Mouse (Mus musculus) MN1 (cell line): ENCODE measurements at regions not wholly inside any gene's neighbourhood (a gene's known extent, or its start where the extent isn't known, plus 50 kb on each side); places are given as distances from the start of the nearest gene placed in this dataset.

Source experiments
- DNase-seq: peaks from one replicate; pipeline ENCODE4 v3.0.0-alpha.2; 2016; ENCODE audit warnings: low spot score

DNA sequence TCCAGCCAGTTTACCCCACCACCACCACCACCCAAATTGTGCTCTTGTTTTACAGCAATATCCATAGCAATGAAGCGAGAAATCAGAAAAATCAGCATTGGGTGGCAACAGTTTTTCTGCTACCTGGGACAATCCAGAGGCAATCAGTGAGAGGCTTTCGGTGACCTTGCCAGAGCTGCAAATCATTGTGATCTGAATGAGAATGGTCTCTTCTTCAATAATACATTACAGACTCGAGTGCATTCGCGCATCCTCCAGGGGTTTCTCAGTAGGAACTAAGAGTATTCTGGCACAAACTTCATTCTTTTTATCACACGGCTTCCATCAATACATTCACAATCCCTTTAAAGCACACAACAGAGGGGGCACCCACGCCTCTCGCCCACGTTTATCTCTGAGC, 91.2 kb downstream of the Srek1 start:
- DNase-seq = no peak

GRCm38 (mm10) chr13:103680740-103681139, 93.7 kb downstream of the Srek1 start:
- no peak for DNase-seq

DNA sequence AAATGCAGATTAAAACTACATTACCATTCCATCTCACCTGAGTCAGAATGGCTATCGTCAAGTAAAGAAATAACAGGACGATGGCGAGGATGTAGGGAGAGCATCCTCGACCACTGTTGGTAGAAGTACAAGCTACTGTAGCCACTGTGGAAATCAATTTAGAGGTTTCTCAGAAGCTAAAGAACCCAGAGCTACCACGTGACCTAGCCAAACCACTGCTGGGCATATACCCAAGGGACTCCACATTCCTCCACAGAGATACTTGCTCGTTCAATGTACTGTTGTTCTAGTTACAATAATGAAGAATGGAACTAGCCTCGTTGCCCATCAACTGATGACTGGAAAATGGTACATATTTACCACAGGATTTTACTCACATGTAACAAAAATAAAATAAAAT, 94.4 kb downstream of the Srek1 start:
- DNase-seq = no peak

GRCm38 (mm10) chr13:103676831-103677230, 97.6 kb downstream of the Srek1 start:
- no peak for DNase-seq

- DNase-seq = no peak
Measured at GRCm38 (mm10) chr13:103676221-103676620, 98.2 kb downstream of the Srek1 start.

- no peak for DNase-seq
Measured at GRCm38 (mm10) chr13:103670611-103671010, 103.8 kb downstream of the Srek1 start.

- DNase-seq = no peak
Measured at GRCm38 (mm10) chr13:103669856-103670255, 104.6 kb downstream of the Srek1 start.

- no peak for DNase-seq
Measured at GRCm38 (mm10) chr13:103667749-103668148, 106.7 kb downstream of the Srek1 start.

DNA sequence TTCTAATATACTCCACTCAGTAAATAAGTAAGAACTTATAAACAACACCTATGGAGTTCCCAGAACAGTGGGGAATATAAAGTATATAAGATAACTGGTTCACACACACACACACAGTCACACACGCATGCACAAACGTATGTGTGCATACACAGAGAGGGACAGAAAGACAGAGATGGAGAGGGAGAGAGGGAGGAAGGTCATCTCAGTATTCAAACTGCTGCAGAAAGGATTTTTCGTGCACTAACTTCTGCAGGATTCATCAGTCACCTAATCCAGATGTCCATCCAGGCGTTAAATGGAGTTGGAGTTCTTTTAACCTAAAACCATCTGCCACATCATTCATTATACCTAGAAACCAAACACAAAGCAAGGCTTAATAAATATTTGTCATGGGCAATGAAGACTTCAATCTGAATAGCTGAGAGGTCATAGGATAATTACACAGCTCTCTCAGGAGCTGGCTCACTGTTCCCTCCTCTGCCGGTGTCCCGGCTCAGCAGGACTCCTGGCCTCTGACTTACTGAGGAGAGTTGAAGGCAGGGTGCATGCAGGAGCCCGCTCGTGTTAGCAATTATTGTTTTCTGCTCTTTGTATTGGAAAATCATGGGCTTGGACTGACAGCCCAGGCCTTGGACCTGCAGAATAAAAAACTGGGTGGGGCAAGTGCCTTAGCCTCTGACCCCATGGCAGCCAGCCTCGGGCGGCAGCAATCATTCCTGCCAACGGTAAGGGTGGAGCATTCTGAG, 114.0 kb downstream of the Srek1 start:
- no peak for DNase-seq

- DNase-seq = no peak
Measured at GRCm38 (mm10) chr13:103655966-103656365, 118.4 kb downstream of the Srek1 start.

DNA sequence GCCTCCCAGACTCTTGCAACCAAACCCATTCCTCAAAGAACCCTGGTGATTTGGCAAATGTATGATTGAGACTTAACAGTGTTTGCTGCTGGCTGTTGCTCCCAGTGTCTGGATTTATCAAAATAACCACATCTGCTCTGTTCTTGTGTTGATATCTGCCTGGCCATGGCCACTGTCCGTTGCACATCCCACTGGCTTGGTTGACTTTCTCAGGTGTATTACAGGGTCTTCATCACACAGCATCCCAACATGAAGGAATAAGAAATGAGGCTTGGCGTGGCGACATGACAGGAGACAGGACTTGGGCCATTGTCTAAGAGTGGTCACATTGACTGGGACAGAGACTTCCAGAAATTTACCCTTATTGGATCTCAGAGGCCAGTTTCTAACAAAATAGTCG, 121.2 kb downstream of the Srek1 start:
- no peak for DNase-seq

DNA sequence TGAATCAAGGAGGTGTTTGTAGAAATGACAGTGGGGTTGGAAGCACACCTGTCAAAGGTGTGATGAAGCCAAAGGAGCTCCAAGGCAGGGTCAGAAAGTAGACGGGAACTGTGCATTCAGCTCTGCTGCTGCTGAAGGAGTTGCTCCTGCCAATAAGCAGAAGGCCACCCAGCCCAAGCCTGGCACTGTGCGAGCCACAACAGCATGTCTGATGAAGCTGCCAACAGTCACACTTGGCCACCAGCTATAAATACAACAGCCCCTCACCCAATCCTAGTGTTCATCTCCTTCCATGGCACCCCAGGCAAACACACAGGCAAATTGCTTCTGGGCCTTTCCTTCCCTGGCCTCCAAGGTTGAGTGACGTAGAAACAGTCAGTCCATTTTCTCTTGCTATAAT, 125.0 kb downstream of the Srek1 start:
- no peak for DNase-seq

- DNase-seq = no peak
Measured at GRCm38 (mm10) chr13:103648016-103648415, 126.4 kb downstream of the Srek1 start.

DNA sequence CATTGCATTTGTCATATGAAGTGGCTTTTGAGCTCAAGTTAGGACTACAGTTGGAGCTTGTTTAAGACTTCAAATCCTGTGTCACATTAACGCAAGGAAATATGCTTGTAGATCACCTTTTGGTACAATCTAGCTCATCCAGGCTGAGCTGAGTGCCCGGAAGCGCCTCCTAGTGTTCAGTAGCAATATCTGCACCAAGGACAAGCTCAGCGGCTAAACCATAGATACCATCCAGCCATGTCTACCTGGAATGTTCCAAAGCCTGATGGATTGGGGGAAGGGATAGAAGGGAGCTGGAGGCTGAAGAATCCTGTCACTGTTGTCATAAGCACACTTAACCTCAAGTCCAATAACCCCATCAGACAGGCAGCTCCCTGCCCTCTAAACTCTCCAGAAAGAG, 128.4 kb downstream of the Srek1 start:
- peak; percentile 21 for DNase-seq

GRCm38 (mm10) chr13:103643993-103644722, 130.2 kb downstream of the Srek1 start:
- peak; percentile 70 for DNase-seq

GRCm38 (mm10) chr13:103643486-103643885, 130.9 kb downstream of the Srek1 start:
- DNase-seq = no peak

DNA sequence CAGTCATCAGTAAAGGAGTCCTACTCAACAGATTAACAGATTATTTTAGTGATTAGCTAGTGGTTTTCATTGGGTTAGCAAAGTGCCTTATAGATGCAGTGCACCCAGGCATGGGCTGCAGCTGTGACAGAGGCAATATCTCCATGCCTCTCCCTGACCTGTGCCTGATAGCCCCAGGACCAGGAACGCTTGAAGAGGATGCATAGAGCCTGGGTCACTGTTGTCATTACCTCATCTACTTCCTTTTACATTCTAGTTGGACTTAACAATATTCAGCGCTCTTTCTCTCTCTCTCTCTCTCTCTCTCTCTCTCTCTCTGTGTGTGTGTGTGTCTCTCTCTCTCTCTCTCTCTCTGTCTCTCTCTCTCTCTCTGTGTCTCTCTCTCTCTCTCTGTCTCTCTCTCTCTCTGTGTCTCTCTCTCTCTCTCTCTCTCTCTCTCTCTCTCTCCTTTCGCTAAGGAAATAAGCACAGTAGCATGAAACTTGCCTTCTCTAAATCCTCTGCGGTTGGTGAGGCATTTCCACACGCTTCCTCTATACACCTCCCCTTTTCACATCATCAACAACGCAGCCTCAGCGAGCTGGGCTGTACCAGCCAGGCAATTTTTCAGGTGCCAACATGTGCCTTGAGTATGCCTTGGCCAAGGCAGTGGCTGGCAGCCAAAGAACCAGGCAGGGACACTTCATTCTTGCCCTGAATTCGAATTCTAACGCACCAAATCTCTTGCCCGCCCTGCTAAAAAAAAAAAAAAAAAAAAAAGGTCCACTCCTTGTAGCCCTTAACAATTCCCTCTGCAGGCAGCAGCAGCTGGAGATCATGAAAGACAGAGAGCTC, 131.6 kb downstream of the Srek1 start:
- no peak for DNase-seq

GRCm38 (mm10) chr13:103638038-103638437, 136.4 kb downstream of the Srek1 start:
- no peak for DNase-seq

- DNase-seq = no peak
Measured at GRCm38 (mm10) chr13:103637414-103637813, 137.0 kb downstream of the Srek1 start.

DNA sequence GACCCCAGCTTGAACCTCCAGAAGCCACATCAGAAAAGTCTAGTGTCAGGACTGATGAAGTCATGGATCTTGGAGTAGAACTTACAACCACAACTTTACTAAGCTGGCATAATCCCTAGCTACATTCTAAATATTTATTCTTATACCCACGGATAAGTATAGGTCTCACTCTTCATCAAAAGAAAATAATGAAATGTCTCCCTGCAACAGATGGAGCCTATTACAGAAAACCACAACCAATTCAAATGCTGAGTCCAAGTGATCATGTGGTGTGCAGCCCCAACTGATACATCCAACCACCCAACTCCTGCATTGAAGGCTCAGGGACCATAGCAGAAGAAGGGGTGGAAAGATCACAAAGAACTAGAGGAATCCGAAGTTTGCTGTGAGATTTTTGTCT, 137.8 kb downstream of the Srek1 start:
- no peak for DNase-seq

- no peak for DNase-seq
Measured at GRCm38 (mm10) chr13:103623810-103624209, 150.6 kb downstream of the Srek1 start.

- no peak for DNase-seq
Measured at GRCm38 (mm10) chr13:103623319-103623718, 151.1 kb downstream of the Srek1 start.

- no peak for DNase-seq
Measured at GRCm38 (mm10) chr13:103622324-103622723, 152.1 kb downstream of the Srek1 start.
